Mouse (Mus musculus): ENCODE results near the gene Trim44. TPM values are rescaled to one million over a fixed set of nuclear protein-coding genes. Genes with fewer than 3 reads are reported as not detected.
A peak's percentile ranks its signal among the peaks of the same experiment; 100 is the strongest.

The Trim44 gene
- polyA plus RNA-seq, 1 experiment from 2014 or later, result 23.6 TPM

- no peak overlapping the region for H3K4me3 ChIP-seq
- no peak overlapping the region for H3K27ac ChIP-seq
- DNase-seq (ENCODE audit: low spot score), result no peak
- 89% methylated on average over 1 of the region's 1 CpGs for WGBS
- H3K27me3 ChIP-seq (ENCODE audit: insufficient read depth, poor library complexity, severe bottlenecking), result 0 out of 2 replicates have a peak, but pooled peaks cover 6% of the 10 kb centered on the region
- H3K36me3 ChIP-seq, result no peaks in the 10 kb centered on the region
- H3K9me3 ChIP-seq, result no peaks in the 10 kb centered on the region
- H3K4me1 ChIP-seq, result no peaks in the 10 kb centered on the region
Observed at GRCm38 (mm10) chr2:102433879-102434278, 26.3 kb upstream of the Trim44 start.

- Histone ChIP-seq H3K4me1 (no peaks in the 10 kb centered on the region), H3K27ac (no peak overlapping the region), H3K27me3 (ENCODE audit: insufficient read depth, poor library complexity, severe bottlenecking) (no peaks in the 10 kb centered on the region), H3K9me3 (no peaks in the 10 kb centered on the region), H3K36me3 (no peaks in the 10 kb centered on the region), H3K4me3 (no peak overlapping the region)
- no peak for DNase-seq (ENCODE audit: low spot score)
- 64% methylated on average over 4 of the region's 4 CpGs for WGBS
Observed at GRCm38 (mm10) chr2:102431084-102431483, 23.5 kb upstream of the Trim44 start.

- H3K4me3 ChIP-seq, result no peak overlapping the region
- H3K4me1 ChIP-seq, result no peaks in the 10 kb centered on the region
- no peaks in the 10 kb centered on the region for H3K36me3 ChIP-seq
- H3K27me3 ChIP-seq (ENCODE audit: insufficient read depth, poor library complexity, severe bottlenecking), result no peaks in the 10 kb centered on the region
- H3K9me3 ChIP-seq, result no peaks in the 10 kb centered on the region
- DNase-seq (ENCODE audit: low spot score), result no peak
- H3K27ac ChIP-seq, result no peak overlapping the region
Observed at GRCm38 (mm10) chr2:102427974-102428373, 20.3 kb upstream of the Trim44 start.

- H3K4me1 ChIP-seq, result no peaks in the 10 kb centered on the region
- 86% methylated on average over 3 of the region's 3 CpGs for WGBS
- H3K4me3 ChIP-seq, result no peak overlapping the region
- H3K27me3 ChIP-seq (ENCODE audit: insufficient read depth, poor library complexity, severe bottlenecking), result no peaks in the 10 kb centered on the region
- no peak overlapping the region for H3K27ac ChIP-seq
- no peaks in the 10 kb centered on the region for H3K36me3 ChIP-seq
- DNase-seq (ENCODE audit: low spot score), result no peak
- no peaks in the 10 kb centered on the region for H3K9me3 ChIP-seq
Observed at GRCm38 (mm10) chr2:102426434-102426833, 18.8 kb upstream of the Trim44 start.

- Histone ChIP-seq H3K27me3 (ENCODE audit: insufficient read depth, poor library complexity, severe bottlenecking) (no peaks in the 10 kb centered on the region), H3K4me3 (no peak overlapping the region), H3K27ac (no peak overlapping the region), H3K9me3 (no peaks in the 10 kb centered on the region), H3K4me1 (peaks cover 4% of the 10 kb centered on the region; the same call in 1 of the 2 replicates), H3K36me3 (no peaks in the 10 kb centered on the region)
- no peak for DNase-seq (ENCODE audit: low spot score)
- 88% methylated on average over 14 of the region's 14 CpGs for WGBS
Observed at GRCm38 (mm10) chr2:102416149-102416743, 8.6 kb upstream of the Trim44 start.

GRCm38 (mm10) chr2:102412738-102413137 lies 5.1 kb upstream of the Trim44 start:
- no peaks in the 10 kb centered on the region for H3K9me3 ChIP-seq
- no peak overlapping the region for H3K27ac ChIP-seq
- H3K36me3 ChIP-seq, result no peaks in the 10 kb centered on the region
- no peak for DNase-seq (ENCODE audit: low spot score)
- H3K4me1 ChIP-seq, result peaks cover 10% of the 10 kb centered on the region
- no peak overlapping the region for H3K4me3 ChIP-seq
- H3K27me3 ChIP-seq (ENCODE audit: insufficient read depth, poor library complexity, severe bottlenecking), result no peaks in the 10 kb centered on the region
- WGBS, result 74% methylated on average over 2 of the region's 2 CpGs

GRCm38 (mm10) chr2:102410615-102411014 lies 3.0 kb upstream of the Trim44 start:
- DNase-seq (ENCODE audit: low spot score), result no peak
- 55% methylated on average over 4 of the region's 4 CpGs for WGBS
- Histone ChIP-seq H3K9me3 (no peaks in the 10 kb centered on the region), H3K4me3 (no peak overlapping the region), H3K27ac (no peak overlapping the region), H3K36me3 (no peaks in the 10 kb centered on the region), H3K27me3 (ENCODE audit: insufficient read depth, poor library complexity, severe bottlenecking) (no peaks in the 10 kb centered on the region), H3K4me1 (peaks cover 13% of the 10 kb centered on the region)

- DNase-seq (ENCODE audit: low spot score), result no peak
- 93% methylated on average over 3 of the region's 3 CpGs for WGBS
- Histone ChIP-seq H3K9me3 (no peaks in the 10 kb centered on the region), H3K27ac (no peak overlapping the region), H3K4me3 (no peak overlapping the region), H3K36me3 (no peaks in the 10 kb centered on the region), H3K27me3 (ENCODE audit: insufficient read depth, poor library complexity, severe bottlenecking) (no peaks in the 10 kb centered on the region), H3K4me1 (peaks cover 13% of the 10 kb centered on the region)
Observed at GRCm38 (mm10) chr2:102409741-102410140, 2.1 kb upstream of the Trim44 start.

GRCm38 (mm10) chr2:102406324-102407304 lies 1.0 kb downstream of the Trim44 start:
- WGBS, result 65% methylated on average over 4 of the region's 4 CpGs

GRCm38 (mm10) chr2:102403982-102404381 lies 3.6 kb downstream of the Trim44 start:
- WGBS, result 81% methylated on average over 5 of the region's 5 CpGs
- peaks cover 30% of the 10 kb centered on the region for H3K4me1 ChIP-seq
- no peak overlapping the region for H3K27ac ChIP-seq
- DNase-seq (ENCODE audit: low spot score), result no peak
- H3K9me3 ChIP-seq, result no peaks in the 10 kb centered on the region
- H3K4me3 ChIP-seq, result no peak overlapping the region
- no peaks in the 10 kb centered on the region for H3K36me3 ChIP-seq
- no peaks in the 10 kb centered on the region for H3K27me3 ChIP-seq (ENCODE audit: insufficient read depth, poor library complexity, severe bottlenecking)

More at GRCm38 (mm10) chr2:102406324-102407304, 1.0 kb downstream of the Trim44 start:
- Histone ChIP-seq H3K27me3 (ENCODE audit: insufficient read depth, poor library complexity, severe bottlenecking) (no peaks in the 10 kb centered on the region), H3K4me3 (no peak overlapping the region), H3K36me3 (no peaks in the 10 kb centered on the region), H3K4me1 (peaks cover 13% of the 10 kb centered on the region), H3K9me3 (no peaks in the 10 kb centered on the region), H3K27ac (no peak overlapping the region)
- no peak for DNase-seq (ENCODE audit: low spot score)

- no peak for DNase-seq (ENCODE audit: low spot score)
- Histone ChIP-seq H3K9me3 (no peaks in the 10 kb centered on the region), H3K27me3 (ENCODE audit: insufficient read depth, poor library complexity, severe bottlenecking) (no peaks in the 10 kb centered on the region), H3K27ac (no peak overlapping the region), H3K36me3 (no peaks in the 10 kb centered on the region), H3K4me3 (no peak overlapping the region), H3K4me1 (peaks cover 30% of the 10 kb centered on the region)
- WGBS, result 83% methylated on average over 4 of the region's 4 CpGs
Observed at GRCm38 (mm10) chr2:102403306-102403705, 4.3 kb downstream of the Trim44 start.

GRCm38 (mm10) chr2:102401352-102401692 lies 6.3 kb downstream of the Trim44 start:
- Histone ChIP-seq H3K27ac (peak overlapping the region; percentile 97), H3K9me3 (no peaks in the 10 kb centered on the region), H3K4me3 (peak overlapping the region; percentile 80), H3K27me3 (ENCODE audit: insufficient read depth, poor library complexity, severe bottlenecking) (no peaks in the 10 kb centered on the region), H3K4me1 (peaks cover 28% of the 10 kb centered on the region), H3K36me3 (no peaks in the 10 kb centered on the region)
- no peak for DNase-seq (ENCODE audit: low spot score)
- WGBS, result 23% methylated on average over 6 of the region's 6 CpGs

GRCm38 (mm10) chr2:102400605-102401351 lies 6.8 kb downstream of the Trim44 start:
- H3K36me3 ChIP-seq, result no peaks in the 10 kb centered on the region
- H3K4me1 ChIP-seq, result peaks cover 28% of the 10 kb centered on the region
- peak; percentile 94 for DNase-seq (ENCODE audit: low spot score)
- H3K27ac ChIP-seq, result peak overlapping the region; percentile 97
- under 1% methylated on average over 91 of the region's 94 CpGs for WGBS
- H3K4me3 ChIP-seq, result peak overlapping the region; percentile 80
- H3K9me3 ChIP-seq, result no peaks in the 10 kb centered on the region
- no peaks in the 10 kb centered on the region for H3K27me3 ChIP-seq (ENCODE audit: insufficient read depth, poor library complexity, severe bottlenecking)

Data from heart, embryonic 10.5 days (tissue).